Mouse (Mus musculus): ENCODE results near the gene Wdr92.
"Not testable (repeated sequence)": the region's sequence is repeated elsewhere in the genome, so short reads cannot be mapped to it uniquely, and the experiment has no call there.

Wdr92 gene

DNA sequence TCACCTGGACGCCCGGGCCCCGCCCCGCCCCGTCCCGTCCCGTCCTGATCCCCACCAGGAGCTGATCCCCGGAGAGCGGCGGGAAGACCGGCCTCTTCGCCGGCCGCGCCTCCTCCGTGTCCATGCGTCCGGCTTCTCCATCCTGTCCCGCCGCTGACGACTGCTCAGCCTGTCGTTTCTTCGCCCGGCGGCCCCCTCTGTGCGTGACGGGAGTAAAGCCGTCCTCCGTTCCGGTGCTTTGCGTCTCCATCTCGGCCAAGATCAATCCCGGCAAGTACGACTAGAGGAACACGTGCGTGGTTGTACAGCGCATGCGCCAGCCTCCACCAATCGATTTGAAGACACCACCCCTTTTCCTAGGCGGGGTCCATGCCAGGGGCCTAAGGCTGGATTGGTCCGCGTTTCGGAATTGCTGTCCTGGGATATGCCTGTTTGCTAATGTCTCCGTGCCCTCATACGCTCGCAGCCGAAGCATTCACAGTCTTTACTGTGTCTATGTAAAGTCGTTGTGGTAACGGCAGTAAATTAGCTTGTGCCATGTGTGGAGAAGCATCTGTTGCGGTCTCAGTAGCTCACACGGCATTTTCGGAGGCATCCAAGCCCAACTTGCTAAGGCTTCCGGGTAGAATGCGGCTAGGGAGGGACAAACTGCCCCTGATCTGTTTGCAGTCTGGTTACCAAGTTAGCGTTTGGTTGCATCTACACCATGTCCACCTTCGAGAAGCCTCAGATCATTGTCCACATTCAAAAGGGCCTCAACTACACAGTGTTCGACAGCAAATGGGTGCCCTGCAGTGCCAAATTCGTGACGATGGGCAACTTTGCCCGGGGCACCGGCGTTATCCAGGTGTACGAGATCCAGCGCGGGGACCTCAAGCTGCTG lies 29.6 kb downstream of the Wdr92 start, which contains the start of gene Pno1:
TSS of gene Pno1 (minus strand) at position 311 of the 883 bp plus-strand sequence.
- in situ Hi-C loops (cut with MboI) = no loop called here

- in situ Hi-C loops (cut with MboI) = no loop called here
These were observed 30.2 kb downstream of the Wdr92 start for GRCm38 (mm10) chr11:17212141-17212495.

DNA sequence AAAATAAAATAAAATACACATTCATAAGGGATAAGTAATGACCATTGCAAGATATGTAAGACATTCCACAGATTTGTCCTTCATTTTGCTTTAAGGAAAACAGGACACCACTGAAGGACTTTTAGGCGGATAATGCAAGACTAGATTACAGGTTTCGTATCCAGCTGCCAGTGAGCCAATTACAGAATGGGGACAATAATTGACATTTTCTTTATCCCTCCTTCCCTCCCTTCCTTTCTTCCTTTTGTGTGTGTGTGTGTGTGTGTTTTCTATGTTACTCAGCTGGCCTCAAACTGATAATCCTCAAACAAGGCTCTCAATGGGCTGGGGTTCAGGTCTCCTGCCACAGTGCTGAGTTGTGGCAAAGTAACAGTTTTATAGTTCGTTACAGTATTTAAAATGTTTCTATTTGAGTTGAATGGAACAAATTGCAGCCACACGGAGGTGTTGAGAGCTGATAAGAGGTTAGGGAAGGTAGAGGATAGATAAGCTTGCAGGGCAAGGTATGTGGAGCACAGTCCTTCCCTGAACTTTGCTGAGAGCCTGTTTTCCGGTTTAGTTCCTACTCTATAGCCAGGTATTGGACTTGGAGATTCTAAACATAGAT lies 31.1 kb downstream of the Wdr92 start:
- in situ Hi-C loops (cut with MboI) = no loop called here

- in situ Hi-C loops (cut with MboI) = no loop called here
These were observed 33.6 kb downstream of the Wdr92 start for GRCm38 (mm10) chr11:17215475-17215874.

DNA sequence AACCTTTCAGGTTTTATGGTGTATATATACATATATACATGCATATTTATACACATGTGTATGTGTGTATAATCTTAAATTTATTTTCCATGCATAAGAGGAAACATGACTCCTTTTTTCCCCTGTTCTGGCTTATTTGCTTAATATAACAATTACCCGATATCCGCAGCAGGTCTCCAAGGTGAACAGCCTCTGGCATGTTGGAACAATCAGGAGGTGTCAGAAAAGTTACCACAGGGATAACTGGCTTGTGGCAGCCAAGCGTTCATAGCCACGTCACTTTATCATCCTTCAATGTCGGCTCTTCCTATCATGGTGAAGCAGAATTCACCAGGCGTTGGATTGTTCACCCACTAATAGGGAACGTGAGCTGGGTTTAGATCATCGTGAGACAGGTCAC lies 39.2 kb downstream of the Wdr92 start:
- in situ Hi-C loops (cut with MboI) = no loop called here

- in situ Hi-C loops (cut with MboI) = no loop called here
These were observed 50.9 kb downstream of the Wdr92 start for GRCm38 (mm10) chr11:17232792-17233191.

DNA sequence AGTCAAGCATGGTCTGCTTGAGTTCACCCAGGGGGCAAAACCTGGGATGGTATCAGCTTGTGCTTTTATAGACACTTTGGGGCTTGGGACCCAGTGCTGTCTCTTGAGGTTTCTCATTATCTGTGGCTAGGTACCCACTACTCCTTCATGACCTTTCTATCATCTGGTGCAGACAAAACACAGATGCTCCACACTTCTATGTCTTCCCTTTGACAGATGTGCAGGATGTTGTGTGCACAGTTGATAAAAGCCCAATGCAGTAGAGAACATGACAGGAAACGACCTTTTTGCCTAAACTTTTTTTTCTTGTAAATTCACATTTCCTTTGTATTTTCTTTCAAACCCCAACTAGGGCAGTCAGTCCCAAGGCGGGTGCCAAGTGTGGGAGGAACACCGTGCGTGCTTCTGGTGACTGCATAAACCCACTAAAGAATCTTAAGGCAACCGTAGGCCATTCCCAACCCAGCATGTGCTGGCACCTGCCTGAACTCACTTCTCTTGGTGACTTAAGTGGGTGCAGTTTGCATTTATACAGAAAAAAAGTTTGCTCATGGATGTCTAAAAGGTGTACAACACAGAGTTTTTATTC lies 54.6 kb downstream of the Wdr92 start:
- in situ Hi-C loops (cut with MboI) = no loop called here

DNA sequence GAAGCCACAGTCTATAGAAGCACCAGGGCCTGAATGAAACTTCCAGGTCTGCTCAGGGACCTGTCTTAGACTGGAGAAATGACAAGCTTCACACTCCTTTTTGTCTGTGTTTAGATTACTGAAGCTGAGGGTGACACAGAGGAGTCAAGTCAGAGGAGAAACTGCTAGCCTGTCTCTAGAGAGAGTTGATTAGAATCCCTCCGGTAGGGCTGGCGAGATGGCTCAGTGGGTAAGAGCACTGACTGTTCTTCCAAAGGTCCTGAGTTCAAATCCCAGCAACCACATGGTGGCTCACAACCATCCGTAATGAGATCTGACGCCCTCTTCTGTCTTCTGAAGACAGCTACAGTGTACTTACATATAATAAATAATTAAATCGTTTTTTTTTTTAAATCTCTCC lies 56.7 kb downstream of the Wdr92 start:
- in situ Hi-C loops (cut with MboI) = not testable (repeated sequence)

GRCm38 (mm10) chr11:17248715-17249114 lies 66.8 kb downstream of the Wdr92 start:
- in situ Hi-C loops (cut with MboI) = no loop called here

DNA sequence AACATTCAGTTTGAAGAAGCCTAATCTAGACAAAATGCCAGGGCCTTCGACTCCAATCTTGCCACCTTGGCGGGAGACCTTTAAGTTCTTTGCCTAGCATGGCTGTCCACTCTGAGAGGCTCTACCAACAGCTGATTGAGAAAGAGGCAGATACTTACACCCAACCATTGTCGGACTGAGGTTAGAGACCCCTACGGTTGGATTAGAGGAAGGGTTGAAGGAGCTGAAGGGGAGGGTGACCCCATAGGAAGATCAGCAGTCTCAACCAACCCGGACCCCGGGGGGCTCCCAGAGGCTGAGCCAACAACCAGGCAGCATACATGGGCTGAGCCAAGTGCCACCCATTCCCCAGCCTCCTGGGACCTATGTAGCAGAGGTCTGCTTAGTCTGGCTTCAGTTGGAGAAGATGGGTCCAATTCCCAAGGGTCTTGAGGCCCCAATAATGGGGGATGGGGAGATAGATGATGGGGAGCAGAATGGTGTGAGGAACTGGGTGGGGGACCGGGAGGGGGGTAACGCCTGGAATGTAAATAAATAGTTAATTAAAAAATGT lies 75.0 kb downstream of the Wdr92 start:
- in situ Hi-C loops (cut with MboI) = no loop called here

- in situ Hi-C loops (cut with MboI) = no loop called here
These were observed 75.5 kb downstream of the Wdr92 start, which contains the start of gene C1d for GRCm38 (mm10) chr11:17257443-17257842. Gene C1d (plus strand): TSS chr11:17257579.

- in situ Hi-C loops (cut with MboI) = no loop called here
These were observed 76.0 kb downstream of the Wdr92 start for GRCm38 (mm10) chr11:17257861-17258260.

DNA sequence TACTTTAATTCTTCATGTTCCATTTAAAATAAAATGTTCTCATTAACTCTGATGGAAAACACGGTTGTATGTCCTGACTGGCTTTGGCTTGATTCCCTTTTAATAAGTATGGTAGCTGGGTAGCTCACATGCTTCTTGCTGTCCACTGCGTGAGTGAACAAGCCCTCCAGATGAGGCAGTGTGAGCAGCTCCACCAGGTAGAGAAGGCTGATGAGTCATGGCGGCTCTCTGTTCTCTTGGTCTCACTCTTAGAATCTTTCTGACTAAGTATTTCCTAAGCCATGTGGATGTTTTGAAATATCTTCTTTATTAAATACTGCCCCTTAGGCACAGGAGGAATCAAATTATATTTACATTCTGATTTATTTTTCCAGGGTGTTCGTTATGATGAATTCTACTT lies 85.3 kb downstream of the Wdr92 start:
- in situ Hi-C loops (cut with MboI) = no loop called here

GRCm38 (mm10) chr11:17268801-17269200 lies 86.9 kb downstream of the Wdr92 start:
- in situ Hi-C loops (cut with MboI) = no loop called here

- in situ Hi-C loops (cut with MboI) = no loop called here
These were observed 98.1 kb downstream of the Wdr92 start for GRCm38 (mm10) chr11:17279959-17280358.
